Mouse (Mus musculus): ENCODE results near the gene Pkd1l3. TPM values are rescaled to one million over a fixed set of nuclear protein-coding genes. Genes with fewer than 3 reads are reported as not detected.
A peak's percentile ranks its signal among the peaks of the same experiment; 100 is the strongest.

The Pkd1l3 gene
- polyA plus RNA-seq, 1 experiment from 2014 or later: 0.10 TPM

DNA sequence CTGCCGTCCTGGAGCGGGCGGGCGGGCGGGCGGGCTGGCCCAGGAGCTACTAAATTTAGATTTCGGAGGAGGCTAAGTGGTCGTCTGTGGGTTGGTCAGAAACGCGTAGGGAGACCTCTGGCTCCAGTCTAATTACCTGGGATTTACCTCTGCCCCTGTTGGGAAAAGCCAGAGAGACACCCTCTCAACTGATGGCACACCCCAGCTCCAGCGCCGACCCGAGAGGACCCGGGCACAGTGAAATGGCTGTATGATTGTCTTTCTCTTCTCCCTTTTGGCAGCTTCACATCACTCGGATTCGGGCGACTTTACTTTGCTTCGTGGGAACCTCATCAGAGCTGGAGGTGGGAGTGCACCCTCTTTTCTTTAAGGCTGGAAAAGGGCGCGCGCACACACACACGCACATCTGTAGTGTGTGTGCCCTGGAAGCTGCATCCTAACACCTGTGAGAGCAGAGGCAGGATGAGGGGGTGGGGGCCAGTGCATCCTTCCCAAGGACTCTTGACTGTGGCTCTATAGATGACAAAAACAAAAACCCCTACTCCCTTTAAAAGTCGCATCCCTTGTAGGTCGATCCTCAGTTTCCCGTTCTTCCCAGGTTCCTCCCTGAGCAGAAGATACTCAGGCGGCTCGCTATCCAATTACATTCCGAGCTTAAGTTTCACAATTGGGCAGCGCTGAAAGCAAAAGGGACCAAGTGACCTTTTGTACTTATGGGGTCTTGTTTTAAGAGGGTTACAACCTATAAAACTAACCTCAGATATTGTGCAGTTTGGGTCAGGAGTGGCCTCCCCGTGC, 92.0 kb downstream of the Pkd1l3 start:
- Histone ChIP-seq H3K27me3 (ENCODE audit: insufficient read depth, low read length) (no peaks in the 10 kb centered on the region), H3K4me1 (ENCODE audit: insufficient read depth, low read length) (peaks cover 27% of the 10 kb centered on the region), H3K9ac (replicated peaks; ENCODE audit: low read length) (peak overlapping the region; percentile 100), H3K4me3 (ENCODE audit: low read length) (peak overlapping the region; percentile 96), H3K36me3 (ENCODE audit: insufficient read depth, low read length) (peaks cover 28% of the 10 kb centered on the region), H3K4me2 (replicated peaks; ENCODE audit: low read depth, low read length) (peak overlapping the region; percentile 95), H3K9me3 (ENCODE audit: low read length) (no peaks in the 10 kb centered on the region), H3K27ac (ENCODE audit: low read length) (peak overlapping the region; percentile 94)
- ATAC-seq (ENCODE audit: low FRiP score, low TSS enrichment): peak; percentile 55
- WGBS: 1% methylated on average over 29 of the region's 30 CpGs

DNA sequence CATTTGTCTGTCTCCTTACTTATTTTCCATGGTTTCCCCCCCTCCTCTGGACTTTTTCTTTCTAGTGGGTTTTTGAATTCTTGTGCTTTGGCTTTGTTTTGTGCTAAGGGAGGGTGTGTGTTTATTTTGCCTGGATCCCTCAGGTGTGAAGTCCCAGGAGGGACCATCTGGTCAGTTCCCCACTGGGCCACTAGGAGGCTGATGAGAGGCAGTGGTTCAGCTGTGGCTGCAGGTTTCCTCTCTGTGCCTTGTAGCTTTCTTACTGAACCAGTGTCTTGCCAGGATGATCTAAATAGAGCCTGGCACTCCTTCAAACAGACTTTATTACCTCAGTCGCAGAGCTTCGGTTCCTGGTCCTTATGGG, 92.5 kb downstream of the Pkd1l3 start:
- Histone ChIP-seq H3K4me3 (ENCODE audit: low read length) (peak overlapping the region; percentile 96), H3K4me1 (ENCODE audit: insufficient read depth, low read length) (peaks cover 27% of the 10 kb centered on the region), H3K27ac (ENCODE audit: low read length) (no peak overlapping the region), H3K36me3 (ENCODE audit: insufficient read depth, low read length) (peaks cover 32% of the 10 kb centered on the region), H3K9ac (replicated peaks; ENCODE audit: low read length) (peak overlapping the region; percentile 100; the same call in 1 of the 2 replicates), H3K27me3 (ENCODE audit: insufficient read depth, low read length) (no peaks in the 10 kb centered on the region), H3K9me3 (ENCODE audit: low read length) (no peaks in the 10 kb centered on the region), H3K4me2 (replicated peaks; ENCODE audit: low read depth, low read length) (peak overlapping the region; percentile 95)
- ATAC-seq (ENCODE audit: low FRiP score, low TSS enrichment): no peak; the same call in 1 of the 2 replicates
- WGBS: 1% methylated on average over 2 of the region's 2 CpGs

DNA sequence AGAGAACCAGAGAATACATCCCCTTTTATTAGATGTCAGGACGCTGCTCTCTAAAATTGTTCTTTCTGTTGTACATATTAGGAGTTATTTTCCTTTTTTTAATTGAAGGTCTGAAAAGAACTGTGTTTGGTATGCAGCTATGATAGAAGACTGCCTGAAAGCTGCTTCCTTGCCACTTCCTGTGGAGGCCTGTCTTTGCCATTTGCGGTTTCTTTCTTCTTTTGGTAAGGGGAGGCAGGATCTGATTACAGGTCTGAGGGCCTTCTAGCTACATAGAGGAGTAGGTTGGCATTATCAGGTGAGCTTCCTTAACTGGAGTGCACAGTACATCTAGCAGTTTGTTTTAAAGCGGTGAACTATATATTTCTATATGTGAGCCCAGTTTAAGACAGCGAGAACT, 93.6 kb downstream of the Pkd1l3 start:
- no peaks in the 10 kb centered on the region for H3K9me3 ChIP-seq (ENCODE audit: low read length)
- no peak overlapping the region for H3K4me3 ChIP-seq (ENCODE audit: low read length)
- no peak overlapping the region for H3K4me2 ChIP-seq (replicated peaks; ENCODE audit: low read depth, low read length)
- H3K27ac ChIP-seq (ENCODE audit: low read length): no peak overlapping the region
- 92% methylated on average over 4 of the region's 4 CpGs for WGBS
- H3K4me1 ChIP-seq (ENCODE audit: insufficient read depth, low read length): peaks cover 27% of the 10 kb centered on the region
- ATAC-seq (ENCODE audit: low FRiP score, low TSS enrichment): no peak
- H3K36me3 ChIP-seq (ENCODE audit: insufficient read depth, low read length): peaks cover 42% of the 10 kb centered on the region
- H3K27me3 ChIP-seq (ENCODE audit: insufficient read depth, low read length): no peaks in the 10 kb centered on the region
- H3K9ac ChIP-seq (replicated peaks; ENCODE audit: low read length): no peak overlapping the region

DNA sequence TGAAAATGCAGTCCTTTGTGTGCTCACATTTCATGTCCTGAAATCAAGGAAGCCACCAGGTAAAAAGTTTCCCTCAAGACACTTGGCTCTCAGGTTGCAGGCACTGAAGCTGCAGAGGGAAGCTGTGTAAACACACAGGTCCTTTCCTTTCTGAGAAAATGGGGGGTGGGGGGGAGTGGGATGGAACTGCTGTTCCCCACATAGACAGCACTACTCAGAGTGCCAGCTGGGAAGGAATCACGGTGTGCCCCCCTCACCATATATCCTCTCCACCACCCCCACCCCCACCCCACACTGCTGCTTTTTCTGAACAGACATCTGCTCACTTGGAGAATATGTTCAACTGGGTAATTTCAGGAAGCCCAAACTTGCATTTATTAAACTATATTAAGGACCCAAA, 98.2 kb downstream of the Pkd1l3 start:
- no peaks in the 10 kb centered on the region for H3K27me3 ChIP-seq (ENCODE audit: insufficient read depth, low read length)
- WGBS: 83% methylated on average over 1 of the region's 1 CpGs
- H3K4me2 ChIP-seq (replicated peaks; ENCODE audit: low read depth, low read length): no peak overlapping the region
- H3K4me3 ChIP-seq (ENCODE audit: low read length): no peak overlapping the region
- H3K36me3 ChIP-seq (ENCODE audit: insufficient read depth, low read length): peaks cover 73% of the 10 kb centered on the region
- peaks cover 8% of the 10 kb centered on the region for H3K4me1 ChIP-seq (ENCODE audit: insufficient read depth, low read length)
- H3K9ac ChIP-seq (replicated peaks; ENCODE audit: low read length): no peak overlapping the region
- H3K27ac ChIP-seq (ENCODE audit: low read length): no peak overlapping the region
- ATAC-seq (ENCODE audit: low FRiP score, low TSS enrichment): no peak
- H3K9me3 ChIP-seq (ENCODE audit: low read length): no peaks in the 10 kb centered on the region

DNA sequence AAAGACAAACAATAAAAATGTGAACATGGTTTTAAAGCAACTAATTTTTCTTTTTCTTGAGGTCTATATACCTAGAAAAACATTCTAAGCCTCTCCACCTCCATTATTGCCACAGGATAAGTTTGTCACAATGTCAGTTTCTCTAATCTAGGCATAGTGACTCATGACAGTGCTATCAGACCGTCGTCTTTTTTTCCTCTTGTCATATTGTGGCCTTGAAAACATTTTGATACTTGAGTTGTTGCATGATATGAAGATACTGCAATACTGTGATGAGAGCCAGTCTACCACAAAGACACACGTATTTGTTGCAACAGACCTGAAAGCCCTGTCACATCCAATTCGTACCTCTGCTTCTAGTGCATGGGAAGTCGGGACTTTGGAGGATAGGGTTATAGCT, 100.6 kb downstream of the Pkd1l3 start:
- H3K4me1 ChIP-seq (ENCODE audit: insufficient read depth, low read length): no peaks in the 10 kb centered on the region

More for the DNA sequence above, 100.6 kb downstream of the Pkd1l3 start:
- Histone ChIP-seq H3K9me3 (ENCODE audit: low read length) (no peaks in the 10 kb centered on the region), H3K9ac (replicated peaks; ENCODE audit: low read length) (no peak overlapping the region), H3K4me2 (replicated peaks; ENCODE audit: low read depth, low read length) (no peak overlapping the region), H3K27ac (ENCODE audit: low read length) (no peak overlapping the region), H3K36me3 (ENCODE audit: insufficient read depth, low read length) (peaks cover 70% of the 10 kb centered on the region), H3K27me3 (ENCODE audit: insufficient read depth, low read length) (no peaks in the 10 kb centered on the region), H3K4me3 (ENCODE audit: low read length) (no peak overlapping the region)
- ATAC-seq (ENCODE audit: low FRiP score, low TSS enrichment): no peak
- WGBS: 93% methylated on average over 5 of the region's 5 CpGs

Other genes with a start within 250 kb of the Pkd1l3 start
- 0.11 and 0.13 TPM in 2 replicates for gene Pmfbp1, start 120.5 kb upstream of the Pkd1l3 start, polyA plus RNA-seq (2015; fragmentation: Nextera tagmentation; extraction: Ambion mirVana)
- gene Dhx38, start 48.7 kb upstream of the Pkd1l3 start, polyA plus RNA-seq (2015; fragmentation: Nextera tagmentation; extraction: Ambion mirVana): 27.4 and 31.3 TPM in 2 replicates
- 28.9 and 29.4 TPM in 2 replicates for gene Txnl4b, start 48.6 kb upstream of the Pkd1l3 start, polyA plus RNA-seq (2015; fragmentation: Nextera tagmentation; extraction: Ambion mirVana)
- 4.9 and 8.2 TPM in 2 replicates for gene Hp, start 35.3 kb upstream of the Pkd1l3 start, polyA plus RNA-seq (2015; fragmentation: Nextera tagmentation; extraction: Ambion mirVana)
- 52.8 and 54.6 TPM in 2 replicates for gene Dhodh, start 5.8 kb upstream of the Pkd1l3 start, polyA plus RNA-seq (2015; fragmentation: Nextera tagmentation; extraction: Ambion mirVana)
- gene Ist1, start 78.7 kb downstream of the Pkd1l3 start, polyA plus RNA-seq (2015; fragmentation: Nextera tagmentation; extraction: Ambion mirVana): 160 TPM in 2 replicates
- gene Zfp821, start 91.0 kb downstream of the Pkd1l3 start, polyA plus RNA-seq (2015; fragmentation: Nextera tagmentation; extraction: Ambion mirVana): 25.1 and 28.5 TPM in 2 replicates
- 7.5 and 9.3 TPM in 2 replicates for gene Atxn1l, start 123.2 kb downstream of the Pkd1l3 start, polyA plus RNA-seq (2015; fragmentation: Nextera tagmentation; extraction: Ambion mirVana)
- gene Ap1g1, start 164.0 kb downstream of the Pkd1l3 start, polyA plus RNA-seq (2015; fragmentation: Nextera tagmentation; extraction: Ambion mirVana): 46.6 and 53.6 TPM in 2 replicates

Measured in kidney, embryonic 16.5 days (tissue).